Mouse (Mus musculus): ENCODE results near the gene Lekr1.

GRCm38 (mm10) chr3:65663176-65663575 is 2.9 kb upstream of the Lekr1 start:
- TF ChIP-seq CTCF (IDR thresholded peaks at IDR 0.05; ENCODE audit: borderline replicate concordance, extremely low read depth, insufficient read depth, insufficient read length) (no peak), POLR2A (IDR thresholded peaks at IDR 0.05; ENCODE audit: borderline replicate concordance, extremely low read depth, insufficient read depth, insufficient read length, poor library complexity, severe bottlenecking) (no peak)
